Mouse (Mus musculus): ENCODE results near the gene Tex45. TPM values are rescaled to one million over a fixed set of nuclear protein-coding genes. Genes with fewer than 3 reads are reported as not detected.

Tex45 gene
- polyA plus RNA-seq (2012; rRNA removed): 0.37 and 0.49 TPM in 2 replicates

GRCm38 (mm10) chr8:3470562-3470961 lies at the start of gene Tex45:
Gene Tex45, plus strand, starts transcription at chr8:3470862.
- TF ChIP-seq POLR2A (IDR thresholded peaks at IDR 0.05; ENCODE audit: borderline replicate concordance, extremely low read depth, insufficient read depth, insufficient read length, poor library complexity, severe bottlenecking) (no peak), CTCF (IDR thresholded peaks at IDR 0.05; ENCODE audit: borderline replicate concordance, extremely low read depth, insufficient read depth, insufficient read length) (no peak)
- no peak for DNase-seq (ENCODE audit: low read depth)

GRCm38 (mm10) chr8:3421507-3421906 lies 49.2 kb upstream of the Tex45 start:
- no peak for DNase-seq (ENCODE audit: low read depth)
- TF ChIP-seq CTCF (IDR thresholded peaks at IDR 0.05; ENCODE audit: borderline replicate concordance, extremely low read depth, insufficient read depth, insufficient read length) (no peak), POLR2A (IDR thresholded peaks at IDR 0.05; ENCODE audit: borderline replicate concordance, extremely low read depth, insufficient read depth, insufficient read length, poor library complexity, severe bottlenecking) (no peak)

DNA sequence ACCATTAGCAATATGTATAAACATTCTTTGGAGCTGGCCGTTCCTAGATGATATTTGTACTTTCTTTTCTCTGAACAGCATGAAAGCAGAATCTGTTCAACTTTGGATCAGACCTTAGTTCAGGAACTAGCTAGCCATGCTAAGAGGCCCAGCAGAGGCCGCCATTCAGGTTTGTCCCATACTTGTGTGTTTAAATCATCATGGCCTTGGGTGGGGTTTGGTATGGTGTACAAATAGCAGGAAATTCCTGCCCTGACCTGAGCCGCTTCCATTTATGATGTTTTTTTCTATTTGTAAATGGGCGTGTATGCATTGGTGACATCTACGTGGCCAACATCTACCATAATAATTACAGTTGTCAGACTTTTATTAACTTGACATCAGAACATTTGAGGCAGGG lies 45.4 kb upstream of the Tex45 start:
- no peak for DNase-seq (ENCODE audit: low read depth)

DNA sequence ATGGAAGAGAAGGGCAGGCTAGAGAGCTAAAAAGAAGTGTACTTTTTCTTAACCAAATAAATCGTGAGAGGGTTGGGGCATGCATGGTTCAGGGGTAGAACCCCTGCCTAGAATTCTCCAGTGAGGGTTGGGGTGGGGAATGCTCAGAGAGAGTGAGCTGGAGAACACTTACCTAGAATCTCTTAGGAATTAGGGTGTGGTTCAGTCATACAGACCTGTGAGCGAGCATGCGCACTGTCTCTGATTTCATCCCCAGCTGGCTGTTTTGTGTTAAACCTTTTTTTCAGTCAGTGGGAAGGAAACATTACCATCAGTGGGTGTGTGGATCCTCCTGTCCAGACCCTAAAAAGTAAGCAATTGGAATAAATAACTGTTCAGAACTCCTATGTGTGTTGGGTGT lies 44.5 kb upstream of the Tex45 start:
- no peak for TF ChIP-seq CTCF (IDR thresholded peaks at IDR 0.05; ENCODE audit: borderline replicate concordance, extremely low read depth, insufficient read depth, insufficient read length)
- no peak for TF ChIP-seq POLR2A (IDR thresholded peaks at IDR 0.05; ENCODE audit: borderline replicate concordance, extremely low read depth, insufficient read depth, insufficient read length, poor library complexity, severe bottlenecking)
- no peak for DNase-seq (ENCODE audit: low read depth)

More for the DNA sequence above, 45.4 kb upstream of the Tex45 start:
- TF ChIP-seq POLR2A (IDR thresholded peaks at IDR 0.05; ENCODE audit: borderline replicate concordance, extremely low read depth, insufficient read depth, insufficient read length, poor library complexity, severe bottlenecking) (no peak), CTCF (IDR thresholded peaks at IDR 0.05; ENCODE audit: borderline replicate concordance, extremely low read depth, insufficient read depth, insufficient read length) (no peak)

- no peak for DNase-seq (ENCODE audit: low read depth)
- TF ChIP-seq POLR2A (IDR thresholded peaks at IDR 0.05; ENCODE audit: borderline replicate concordance, extremely low read depth, insufficient read depth, insufficient read length, poor library complexity, severe bottlenecking) (no peak), CTCF (IDR thresholded peaks at IDR 0.05; ENCODE audit: borderline replicate concordance, extremely low read depth, insufficient read depth, insufficient read length) (no peak)
Observed at GRCm38 (mm10) chr8:3428426-3428825, 42.2 kb upstream of the Tex45 start.

DNA sequence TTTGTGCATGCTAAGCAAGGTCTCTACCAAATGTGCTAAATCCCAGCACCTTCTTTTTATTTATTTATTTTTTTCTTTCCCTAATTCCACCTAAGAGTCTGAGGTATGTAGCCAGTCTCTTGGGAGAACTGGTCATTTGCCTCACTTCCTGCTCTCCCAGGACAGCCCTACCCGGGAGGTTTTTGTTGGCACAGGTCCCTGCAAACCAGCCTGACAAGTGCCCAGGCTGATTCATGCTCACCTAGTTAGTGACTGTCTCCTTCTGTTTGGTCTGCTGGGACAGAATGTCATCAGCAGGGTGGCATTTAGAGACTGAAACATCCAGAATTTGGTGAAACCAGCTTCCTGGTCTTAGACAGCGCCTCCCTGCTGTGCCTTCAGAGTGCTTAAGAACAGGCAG lies 40.7 kb upstream of the Tex45 start:
- no peak for TF ChIP-seq POLR2A (IDR thresholded peaks at IDR 0.05; ENCODE audit: borderline replicate concordance, extremely low read depth, insufficient read depth, insufficient read length, poor library complexity, severe bottlenecking)
- no peak for DNase-seq (ENCODE audit: low read depth)

GRCm38 (mm10) chr8:3431113-3431512 lies 39.5 kb upstream of the Tex45 start:
- TF ChIP-seq CTCF (IDR thresholded peaks at IDR 0.05; ENCODE audit: borderline replicate concordance, extremely low read depth, insufficient read depth, insufficient read length) (no peak), POLR2A (IDR thresholded peaks at IDR 0.05; ENCODE audit: borderline replicate concordance, extremely low read depth, insufficient read depth, insufficient read length, poor library complexity, severe bottlenecking) (no peak)
- no peak for DNase-seq (ENCODE audit: low read depth)

DNA sequence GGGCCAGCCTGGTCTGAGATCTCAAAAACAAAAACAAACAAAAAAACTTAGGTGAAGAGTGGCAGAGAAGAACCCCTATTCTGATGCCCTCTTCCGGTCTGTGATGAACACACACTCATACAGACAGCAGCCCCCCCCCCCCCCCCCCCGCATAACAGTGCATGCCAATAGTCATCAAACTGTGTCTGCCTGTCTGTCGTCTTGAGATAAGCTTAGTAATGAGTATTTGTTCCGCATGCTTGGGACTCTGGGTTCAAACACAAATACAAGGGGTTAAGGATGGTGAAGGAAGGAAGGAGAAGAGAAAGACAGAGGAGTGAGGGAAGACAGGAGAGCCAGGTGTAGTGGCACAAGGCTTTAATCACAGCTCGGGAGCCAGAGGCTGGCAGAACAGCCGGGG lies 34.2 kb upstream of the Tex45 start:
- no peak for DNase-seq (ENCODE audit: low read depth)
- no peak for TF ChIP-seq CTCF (IDR thresholded peaks at IDR 0.05; ENCODE audit: borderline replicate concordance, extremely low read depth, insufficient read depth, insufficient read length)
- TF ChIP-seq POLR2A (IDR thresholded peaks at IDR 0.05; ENCODE audit: borderline replicate concordance, extremely low read depth, insufficient read depth, insufficient read length, poor library complexity, severe bottlenecking): no peak

- TF ChIP-seq POLR2A (IDR thresholded peaks at IDR 0.05; ENCODE audit: borderline replicate concordance, extremely low read depth, insufficient read depth, insufficient read length, poor library complexity, severe bottlenecking) (no peak), CTCF (IDR thresholded peaks at IDR 0.05; ENCODE audit: borderline replicate concordance, extremely low read depth, insufficient read depth, insufficient read length) (peak; percentile 48)
- DNase-seq (ENCODE audit: low read depth): no peak
Observed at GRCm38 (mm10) chr8:3439510-3439909, 31.2 kb upstream of the Tex45 start.

GRCm38 (mm10) chr8:3449226-3449625 lies 21.4 kb upstream of the Tex45 start:
- TF ChIP-seq CTCF (IDR thresholded peaks at IDR 0.05; ENCODE audit: borderline replicate concordance, extremely low read depth, insufficient read depth, insufficient read length) (no peak), POLR2A (IDR thresholded peaks at IDR 0.05; ENCODE audit: borderline replicate concordance, extremely low read depth, insufficient read depth, insufficient read length, poor library complexity, severe bottlenecking) (no peak)
- no peak for DNase-seq (ENCODE audit: low read depth)

GRCm38 (mm10) chr8:3450670-3451069 lies 20.0 kb upstream of the Tex45 start:
- peak; percentile 71 for DNase-seq (ENCODE audit: low read depth)
- TF ChIP-seq CTCF (IDR thresholded peaks at IDR 0.05; ENCODE audit: borderline replicate concordance, extremely low read depth, insufficient read depth, insufficient read length) (peak; percentile 97), POLR2A (IDR thresholded peaks at IDR 0.05; ENCODE audit: borderline replicate concordance, extremely low read depth, insufficient read depth, insufficient read length, poor library complexity, severe bottlenecking) (no peak)

GRCm38 (mm10) chr8:3451992-3452391 lies 18.7 kb upstream of the Tex45 start:
- no peak for DNase-seq (ENCODE audit: low read depth)
- TF ChIP-seq CTCF (IDR thresholded peaks at IDR 0.05; ENCODE audit: borderline replicate concordance, extremely low read depth, insufficient read depth, insufficient read length): no peak
- TF ChIP-seq POLR2A (IDR thresholded peaks at IDR 0.05; ENCODE audit: borderline replicate concordance, extremely low read depth, insufficient read depth, insufficient read length, poor library complexity, severe bottlenecking): no peak

GRCm38 (mm10) chr8:3463248-3463647 lies 7.4 kb upstream of the Tex45 start:
- no peak for DNase-seq (ENCODE audit: low read depth)
- no peak for TF ChIP-seq CTCF (IDR thresholded peaks at IDR 0.05; ENCODE audit: borderline replicate concordance, extremely low read depth, insufficient read depth, insufficient read length)
- TF ChIP-seq POLR2A (IDR thresholded peaks at IDR 0.05; ENCODE audit: borderline replicate concordance, extremely low read depth, insufficient read depth, insufficient read length, poor library complexity, severe bottlenecking): no peak

Data from brain, embryonic 14.5 days (tissue).